Mouse (Mus musculus): ENCODE results near the gene Pogk. TPM values are rescaled to one million over a fixed set of nuclear protein-coding genes. Genes with fewer than 3 reads are reported as not detected.

The Pogk gene
- polyA plus RNA-seq, 2 experiments, result 21.7 to 26.8 TPM

- WGBS, result 96% methylated on average over 6 of the region's 6 CpGs
- peaks cover 92% of the 10 kb centered on the region for H3K36me3 ChIP-seq (ENCODE audit: control insufficient read depth, insufficient read depth, low read length)
- TF ChIP-seq POLR2A (IDR thresholded peaks at IDR 0.05; ENCODE audit: borderline replicate concordance, extremely low read depth, insufficient read depth, insufficient read length), result no peak
Measured at GRCm38 (mm10) chr1:166396381-166396780, 13.3 kb downstream of the Pogk start.

DNA sequence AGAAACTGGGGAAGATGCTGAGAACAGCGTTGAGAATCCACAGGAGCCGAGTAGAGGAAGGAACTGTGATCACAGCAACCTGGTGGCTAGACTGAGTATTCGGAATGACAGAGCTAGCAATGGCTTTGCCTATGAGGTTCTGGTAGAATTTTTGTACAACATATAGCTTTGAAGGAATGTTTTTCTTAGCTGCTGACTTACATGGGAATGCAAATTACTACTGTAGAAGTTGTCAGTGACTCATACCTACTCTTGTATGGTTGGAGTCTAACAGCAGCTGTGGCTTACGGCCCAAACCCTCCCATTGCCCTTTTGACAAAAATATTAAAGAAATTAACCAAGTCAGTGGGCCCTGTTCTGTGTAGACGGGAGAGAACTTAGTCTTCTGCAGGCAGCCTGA, 14.0 kb downstream of the Pogk start:
- no peak overlapping the region for H3K27ac ChIP-seq (replicated peaks; ENCODE audit: low read depth, low read length)
- no peak overlapping the region for H3K9ac ChIP-seq (ENCODE audit: low read depth, low read length, severe bottlenecking)
- no peak overlapping the region for H3K4me2 ChIP-seq (replicated peaks; ENCODE audit: low read depth, low read length, severe bottlenecking)
- H3K9me3 ChIP-seq (ENCODE audit: control insufficient read depth, low read length), result no peaks in the 10 kb centered on the region
- no peak for TF ChIP-seq POLR2A (IDR thresholded peaks at IDR 0.05; ENCODE audit: borderline replicate concordance, extremely low read depth, insufficient read depth, insufficient read length)
- WGBS, result 86% methylated on average over 5 of the region's 5 CpGs
- H3K4me3 ChIP-seq (replicated peaks; ENCODE audit: low read length), result no peak overlapping the region
- ATAC-seq (ENCODE audit: low FRiP score, low read depth), result no peak
- H3K4me1 ChIP-seq (ENCODE audit: control insufficient read depth, insufficient read depth, low read length), result no peaks in the 10 kb centered on the region
- no peaks in the 10 kb centered on the region for H3K27me3 ChIP-seq (ENCODE audit: control insufficient read depth, insufficient read depth, low read length)
- peaks cover 93% of the 10 kb centered on the region for H3K36me3 ChIP-seq (ENCODE audit: control insufficient read depth, insufficient read depth, low read length)
- DNase-seq (ENCODE audit: low spot score), result no peak

More at GRCm38 (mm10) chr1:166396381-166396780, 13.3 kb downstream of the Pogk start:
- no peaks in the 10 kb centered on the region for H3K9me3 ChIP-seq (ENCODE audit: control insufficient read depth, low read length)
- ATAC-seq (ENCODE audit: low FRiP score, low read depth) (no peak), DNase-seq (ENCODE audit: low spot score) (no peak)
- H3K9ac ChIP-seq (ENCODE audit: low read depth, low read length, severe bottlenecking), result no peak overlapping the region
- H3K27me3 ChIP-seq (ENCODE audit: control insufficient read depth, insufficient read depth, low read length), result no peaks in the 10 kb centered on the region
- no peak overlapping the region for H3K4me2 ChIP-seq (replicated peaks; ENCODE audit: low read depth, low read length, severe bottlenecking)
- H3K4me1 ChIP-seq (ENCODE audit: control insufficient read depth, insufficient read depth, low read length), result no peaks in the 10 kb centered on the region
- H3K27ac ChIP-seq (replicated peaks; ENCODE audit: low read depth, low read length), result no peak overlapping the region
- no peak overlapping the region for H3K4me3 ChIP-seq (replicated peaks; ENCODE audit: low read length)

DNA sequence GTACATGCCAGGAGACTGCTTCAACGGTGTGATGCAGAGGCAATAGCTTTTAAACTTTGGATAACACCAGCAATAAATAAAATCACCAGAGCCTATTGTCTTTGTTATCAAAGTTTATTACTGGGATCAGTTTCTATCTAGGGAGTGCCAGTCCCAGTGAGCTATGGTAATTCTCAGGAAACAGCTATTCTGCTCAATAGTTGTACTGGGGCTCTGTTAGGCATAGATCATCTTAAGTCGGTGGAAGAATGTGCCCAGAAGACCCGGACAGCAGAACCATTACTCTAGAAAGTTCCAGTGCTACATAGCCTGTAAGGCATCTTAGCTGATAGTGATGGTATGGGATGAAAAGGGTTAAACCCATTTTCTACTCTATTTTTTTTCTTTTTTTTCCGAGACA, 14.9 kb downstream of the Pogk start:
- TF ChIP-seq POLR2A (IDR thresholded peaks at IDR 0.05; ENCODE audit: borderline replicate concordance, extremely low read depth, insufficient read depth, insufficient read length), result no peak
- no peaks in the 10 kb centered on the region for H3K4me1 ChIP-seq (ENCODE audit: control insufficient read depth, insufficient read depth, low read length)
- no peaks in the 10 kb centered on the region for H3K27me3 ChIP-seq (ENCODE audit: control insufficient read depth, insufficient read depth, low read length)
- DNase-seq (ENCODE audit: low spot score) (no peak), ATAC-seq (ENCODE audit: low FRiP score, low read depth) (no peak)
- no peak overlapping the region for H3K4me2 ChIP-seq (replicated peaks; ENCODE audit: low read depth, low read length, severe bottlenecking)
- no peaks in the 10 kb centered on the region for H3K9me3 ChIP-seq (ENCODE audit: control insufficient read depth, low read length)
- no peak overlapping the region for H3K9ac ChIP-seq (ENCODE audit: low read depth, low read length, severe bottlenecking)
- no peak overlapping the region for H3K27ac ChIP-seq (replicated peaks; ENCODE audit: low read depth, low read length)
- H3K4me3 ChIP-seq (replicated peaks; ENCODE audit: low read length), result no peak overlapping the region
- 66% methylated on average over 4 of the region's 4 CpGs for WGBS
- peaks cover 95% of the 10 kb centered on the region for H3K36me3 ChIP-seq (ENCODE audit: control insufficient read depth, insufficient read depth, low read length)

DNA sequence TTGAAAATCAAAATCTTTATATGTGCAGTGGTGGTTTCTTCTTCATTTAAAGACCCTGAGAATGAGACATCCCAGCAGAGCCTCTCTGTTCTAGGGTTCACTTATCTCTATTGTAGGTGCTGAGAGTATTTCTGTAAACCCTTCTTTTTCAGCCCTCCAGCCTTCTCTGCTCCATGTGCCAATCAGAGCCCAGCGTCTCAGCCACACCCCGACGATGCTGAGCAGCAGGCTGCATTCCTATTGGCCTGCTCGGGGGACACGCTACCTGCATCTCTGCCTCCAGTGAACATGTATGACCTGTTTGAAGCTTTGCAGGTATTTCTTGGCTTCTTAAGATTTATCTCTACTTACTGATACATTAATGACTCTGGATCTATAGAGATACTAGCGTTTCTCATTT, 18.0 kb downstream of the Pogk start:
- WGBS, result 93% methylated on average over 6 of the region's 6 CpGs
- ATAC-seq (ENCODE audit: low FRiP score, low read depth) (no peak), DNase-seq (ENCODE audit: low spot score) (no peak)
- Histone ChIP-seq H3K4me1 (ENCODE audit: control insufficient read depth, insufficient read depth, low read length) (no peaks in the 10 kb centered on the region), H3K4me2 (replicated peaks; ENCODE audit: low read depth, low read length, severe bottlenecking) (no peak overlapping the region), H3K36me3 (ENCODE audit: control insufficient read depth, insufficient read depth, low read length) (peaks cover 95% of the 10 kb centered on the region), H3K9ac (ENCODE audit: low read depth, low read length, severe bottlenecking) (no peak overlapping the region), H3K9me3 (ENCODE audit: control insufficient read depth, low read length) (no peaks in the 10 kb centered on the region), H3K4me3 (replicated peaks; ENCODE audit: low read length) (no peak overlapping the region), H3K27me3 (ENCODE audit: control insufficient read depth, insufficient read depth, low read length) (no peaks in the 10 kb centered on the region), H3K27ac (replicated peaks; ENCODE audit: low read depth, low read length) (no peak overlapping the region)
- no peak for TF ChIP-seq POLR2A (IDR thresholded peaks at IDR 0.05; ENCODE audit: borderline replicate concordance, extremely low read depth, insufficient read depth, insufficient read length)

GRCm38 (mm10) chr1:166389406-166390125, 20.1 kb downstream of the Pogk start:
- no peak overlapping the region for H3K4me2 ChIP-seq (replicated peaks; ENCODE audit: low read depth, low read length, severe bottlenecking)
- no peak overlapping the region for H3K4me3 ChIP-seq (replicated peaks; ENCODE audit: low read length)
- no peaks in the 10 kb centered on the region for H3K9me3 ChIP-seq (ENCODE audit: control insufficient read depth, low read length)
- WGBS, result 95% methylated on average over 16 of the region's 16 CpGs
- no peaks in the 10 kb centered on the region for H3K4me1 ChIP-seq (ENCODE audit: control insufficient read depth, insufficient read depth, low read length)
- no peak overlapping the region for H3K9ac ChIP-seq (ENCODE audit: low read depth, low read length, severe bottlenecking)
- no peak overlapping the region for H3K27ac ChIP-seq (replicated peaks; ENCODE audit: low read depth, low read length)
- TF ChIP-seq POLR2A (IDR thresholded peaks at IDR 0.05; ENCODE audit: borderline replicate concordance, extremely low read depth, insufficient read depth, insufficient read length), result no peak
- peaks cover 96% of the 10 kb centered on the region for H3K36me3 ChIP-seq (ENCODE audit: control insufficient read depth, insufficient read depth, low read length)
- DNase-seq (ENCODE audit: low spot score) (no peak), ATAC-seq (ENCODE audit: low FRiP score, low read depth) (no peak)
- H3K27me3 ChIP-seq (ENCODE audit: control insufficient read depth, insufficient read depth, low read length), result no peaks in the 10 kb centered on the region

Data from limb, embryonic 14.5 days (tissue).